Mouse (Mus musculus) heart, adult 11 months (tissue): ENCODE data around the gene C1qa.

ENCODE experiments used
- DNase-seq: peaks from one replicate; pipeline ENCODE4 v3.0.0; 2022

C1qa gene

GRCm38 (mm10) chr4:136855081-136855480, 43.5 kb downstream of the C1qa start:
- no peak for DNase-seq

GRCm38 (mm10) chr4:136852989-136853388, 45.6 kb downstream of the C1qa start:
- no peak for DNase-seq

GRCm38 (mm10) chr4:136852119-136852518, 46.5 kb downstream of the C1qa start:
- DNase-seq, result no peak

GRCm38 (mm10) chr4:136848565-136848964, 50.0 kb downstream of the C1qa start:
- no peak for DNase-seq

- DNase-seq, result no peak
Observed at GRCm38 (mm10) chr4:136847166-136847565, 51.4 kb downstream of the C1qa start.
